In the genomic region with DNA sequence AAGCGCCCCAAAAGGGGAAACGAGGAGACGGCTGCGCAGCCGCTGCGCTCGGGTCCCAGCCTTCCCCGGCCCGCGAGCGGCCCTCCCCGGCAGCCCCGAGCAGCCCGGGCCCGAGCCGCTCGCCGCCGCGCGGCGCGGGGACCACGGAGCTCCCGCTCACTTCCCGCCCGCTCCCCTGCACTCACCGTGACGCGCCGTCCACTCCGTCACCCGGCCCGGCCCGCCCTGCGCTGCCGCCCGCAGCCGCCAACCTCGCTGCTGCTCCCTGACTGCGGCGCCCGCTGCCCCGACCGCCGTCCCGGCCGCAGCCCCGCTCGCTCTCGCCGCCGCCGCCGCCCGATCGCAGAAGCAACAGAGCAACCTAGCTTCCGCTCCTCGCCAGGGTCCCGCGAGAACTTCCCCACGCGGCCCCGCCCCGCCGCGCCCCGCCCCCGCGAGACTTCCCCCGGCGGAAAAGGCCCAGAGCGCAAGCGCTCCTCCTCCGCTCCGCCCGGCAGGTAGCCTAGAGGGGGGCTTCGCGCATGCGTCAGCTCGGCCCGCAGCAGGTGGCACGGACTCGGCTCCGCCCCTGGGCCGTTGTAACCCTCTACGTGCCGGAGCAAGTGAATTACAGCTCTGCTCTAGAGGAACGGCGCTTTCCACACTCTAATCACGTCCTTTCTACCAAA, we compare ENCODE assay signal across 8 mouse cellular contexts. TPM values are rescaled to one million over a fixed set of nuclear protein-coding genes. Genes with fewer than 3 reads are reported as not detected.
DNase-seq lines count a peak whose midpoint lies in the region; ATAC-seq and TF ChIP-seq lines count a peak whose summit lies in the region.

TSS of gene Grb2 (minus strand) at position 389 of the 668 bp plus-strand sequence.

- H3K9ac ChIP-seq in hindbrain, postnatal 0 days (replicated peaks; ENCODE audit: low read length), result peak within 1 kb of the TSS; percentile 97

- 0 out of 2 replicates have a peak, but pooled peaks cover 12% of the 10 kb centered on the region for H3K4me1 ChIP-seq in hindbrain, postnatal 0 days (ENCODE audit: insufficient read depth, low read length)

- no peak for TF ChIP-seq CTCF in gastrocnemius, adult 2 months (IDR thresholded peaks at IDR 0.05)
- TF ChIP-seq CTCF in hindbrain, postnatal 0 days (IDR thresholded peaks at IDR 0.05; ENCODE audit: low read depth), result no peak
- no peak for TF ChIP-seq CTCF in left cerebral cortex, adult 2 months (IDR thresholded peaks at IDR 0.05)

- no peaks in the 10 kb centered on the region for H3K9me3 ChIP-seq in hindbrain, postnatal 0 days (ENCODE audit: low read length)

- H3K27ac ChIP-seq in gastrocnemius, adult 2 months, result peak within 1 kb of the TSS; percentile 90
- H3K27ac ChIP-seq in hindbrain, postnatal 0 days, result peak within 1 kb of the TSS; percentile 96
- H3K27ac ChIP-seq in left cerebral cortex, adult 2 months, result peak within 1 kb of the TSS; percentile 86

- peak within 1 kb of the TSS; percentile 99 for H3K4me3 ChIP-seq in gastrocnemius, adult 2 months
- H3K4me3 ChIP-seq in hindbrain, postnatal 0 days (ENCODE audit: low read length), result peak within 1 kb of the TSS; percentile 99
- H3K4me3 ChIP-seq in left cerebral cortex, adult 2 months, result peak within 1 kb of the TSS; percentile 89

- DNase-seq in ZHBTc4 (ENCODE audit: low read depth, low spot score), result peak; percentile 99
- DNase-seq in gastrocnemius, adult 2 months, result peak; percentile 99
- DNase-seq in hindbrain, postnatal 0 days (ENCODE audit: low spot score), result peak; percentile 98
- DNase-seq in left cerebral cortex, adult 2 months (ENCODE audit: extremely low spot score in 1 of 2, low spot score in 2 of 2), result peak; percentile 97 to 98
- DNase-seq in right cerebral cortex, adult 2 months (ENCODE audit: low spot score in 2 of 2), result peak; percentile 96
- peak; percentile 99 for DNase-seq in urinary bladder, postnatal 14 days (ENCODE audit: low spot score)

- intact Hi-C loops in gastrocnemius, adult 2 months (cut with DNase I), result no loop called here
- intact Hi-C loops in left cerebral cortex, adult 2 months (cut with DNase I), result no loop called here

- H3K4me2 ChIP-seq in hindbrain, postnatal 0 days (ENCODE audit: low read depth, low read length), result peak within 1 kb of the TSS; percentile 91

- H3K27me3 ChIP-seq in hindbrain, postnatal 0 days (ENCODE audit: insufficient read depth, low read length), result no peaks in the 10 kb centered on the region

- under 1% methylated on average over 65 of the region's 91 CpGs for WGBS in hindbrain, postnatal 0 days

- ATAC-seq in common myeloid progenitor, adult 5-6 weeks (replicated peaks; ENCODE audit: low read depth, poor library complexity, severe bottlenecking), result peak; percentile 74
- peak; percentile 96 for ATAC-seq in hindbrain, postnatal 0 days
- ATAC-seq in megakaryocyte, adult 5-6 weeks (ENCODE audit: poor library complexity, severe bottlenecking), result peak; percentile 82

- no peaks in the 10 kb centered on the region for H3K36me3 ChIP-seq in hindbrain, postnatal 0 days (ENCODE audit: insufficient read depth, low read length)

RNA-seq across cellular contexts. Expression of gene Grb2, which starts in this region (rescaled TPM):
- 34.7 and 53.5 TPM in 2 replicates for total RNA-seq in common myeloid progenitor, adult 5-6 weeks (2017)
- 10 to 100 TPM; 60.3 to 74.7 TPM for total RNA-seq in gastrocnemius, adult 2 months (2021)
- total RNA-seq in hindbrain, postnatal 0 days (2014; rRNA removed), result 68.0 and 76.6 TPM in 2 replicates
- polyA plus RNA-seq in hindbrain, postnatal 0 days (2015; fragmentation: Nextera tagmentation; extraction: Ambion mirVana), result 139 and 159 TPM in 2 replicates
- total RNA-seq in left cerebral cortex, adult 2 months (2021), result 100 to 1,000 TPM; 186 to 196 TPM
- 109 TPM in 2 replicates for total RNA-seq in megakaryocyte, adult 5-6 weeks (2015)
- 68.7 and 124 TPM in 2 replicates for total RNA-seq in megakaryocyte, adult 5-6 weeks (2017)

Comparison
In these comparisons a context has a peak if more than half of its experiments do, and no peak if none do; other contexts are left out.
1. Peak in every context shown above with its lines: DNase-seq, ATAC-seq, H3K4me3 ChIP-seq and H3K27ac ChIP-seq.